Mouse (Mus musculus): ENCODE measurements around the gene Stx8.

Gene Stx8

GRCm38 (mm10) chr11:68228941-68229665, 263.1 kb downstream of the Stx8 start:
- DNase-seq (ENCODE audit: low spot score): no peak

DNA sequence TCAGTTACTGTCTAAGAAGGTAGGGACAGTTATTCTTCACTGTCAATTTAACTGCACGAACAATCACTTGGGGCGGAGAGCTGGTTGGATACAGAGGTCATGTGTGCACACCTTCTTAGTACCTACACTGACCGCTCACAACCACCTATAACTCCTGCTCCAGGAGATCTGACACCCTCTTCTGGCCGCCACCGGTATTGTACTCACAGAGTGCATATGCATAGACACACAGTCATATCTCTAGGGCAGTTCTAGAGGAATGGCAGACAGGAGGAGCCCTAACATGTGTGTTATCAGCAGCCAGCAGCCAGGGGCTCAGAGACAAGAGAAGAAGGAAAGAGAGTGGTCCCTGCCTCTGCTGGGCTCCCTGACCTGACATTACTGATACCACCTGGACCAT, 265.6 kb downstream of the Stx8 start:
- DNase-seq (ENCODE audit: low spot score): no peak

DNA sequence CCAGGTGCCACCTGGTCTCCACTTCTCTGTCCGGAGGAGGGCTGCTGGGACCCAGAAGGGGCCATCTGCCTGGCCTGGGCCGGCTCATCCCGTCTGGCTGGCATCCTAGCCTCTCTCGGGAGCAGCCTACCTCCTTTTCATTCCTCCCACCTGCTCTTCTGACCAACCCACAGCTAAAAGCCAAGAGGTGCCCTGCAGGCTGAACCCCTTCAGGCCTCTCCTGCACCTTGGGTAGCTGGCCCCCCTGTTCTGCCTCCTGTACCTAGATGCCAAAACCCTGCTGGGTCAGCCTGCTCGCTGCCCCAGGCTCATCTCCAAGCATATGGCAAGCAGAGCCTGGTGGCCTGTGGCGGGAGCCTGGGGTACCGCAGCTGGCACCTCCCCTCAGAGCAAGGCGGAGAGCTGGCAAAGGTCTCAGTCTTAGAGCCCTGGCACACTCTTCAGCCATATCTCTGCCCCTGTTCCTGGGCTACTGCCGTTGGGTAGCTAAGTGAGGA, 267.5 kb downstream of the Stx8 start:
- no peak for DNase-seq (ENCODE audit: low spot score)

DNA sequence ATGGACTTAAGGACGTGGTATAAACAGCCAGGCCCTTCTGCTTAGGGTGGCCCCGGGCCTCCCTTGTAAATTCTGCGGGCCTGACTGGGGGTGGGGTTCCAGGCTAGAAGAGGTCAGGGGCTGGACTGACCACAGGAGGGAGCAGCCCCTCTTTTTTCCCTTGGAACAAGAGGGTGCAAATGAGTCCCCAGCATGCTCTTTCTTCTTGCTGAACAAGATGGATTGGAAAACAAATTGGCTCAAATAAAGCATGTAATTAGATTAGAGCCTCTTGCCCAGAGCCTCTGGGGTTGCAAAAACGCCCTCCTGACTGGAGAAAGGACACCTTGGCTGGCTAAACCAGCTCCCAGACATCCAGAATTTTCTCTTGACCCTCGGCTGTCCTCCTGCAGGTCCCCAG, 273.8 kb downstream of the Stx8 start:
- DNase-seq (ENCODE audit: low spot score): no peak

DNA sequence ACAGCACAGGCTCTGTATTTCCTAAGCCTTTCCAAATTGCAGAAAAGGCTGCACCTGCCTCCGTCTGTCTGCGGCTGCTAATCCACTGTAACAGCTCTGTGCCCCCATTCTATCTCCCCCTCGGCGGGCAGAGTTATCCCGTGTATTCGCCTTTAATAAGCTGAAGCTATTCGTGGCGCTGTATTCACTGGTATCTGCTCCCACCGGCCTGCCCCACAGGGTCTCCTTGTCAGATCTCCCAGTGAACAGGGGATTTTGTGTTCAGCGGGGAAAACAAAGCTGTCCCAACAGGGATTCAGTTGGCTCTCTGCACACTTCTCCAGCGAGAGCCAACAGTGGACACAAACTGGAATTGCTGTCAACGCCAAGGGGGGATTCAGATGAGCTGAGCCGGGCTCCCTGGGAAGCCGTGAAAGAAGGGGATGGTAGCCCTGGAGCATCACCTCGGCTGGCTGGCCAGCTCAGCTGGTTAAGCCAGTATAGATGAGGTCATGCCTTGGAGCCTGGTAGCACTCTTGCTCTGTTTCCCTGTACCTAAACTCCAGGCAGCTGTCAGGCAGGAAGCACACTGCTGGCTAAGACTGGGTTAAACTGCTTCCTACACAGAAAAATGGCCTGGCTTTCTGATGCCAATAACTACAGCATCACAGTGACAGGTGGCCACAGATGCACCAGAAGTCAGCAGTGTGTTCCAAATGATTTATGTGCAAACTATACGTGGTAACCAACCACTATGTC, 278.4 kb downstream of the Stx8 start:
- DNase-seq (ENCODE audit: low spot score): no peak

- DNase-seq (ENCODE audit: low spot score): no peak
Measured at GRCm38 (mm10) chr11:68244992-68245261, 278.9 kb downstream of the Stx8 start.

- no peak for DNase-seq (ENCODE audit: low spot score)
Measured at GRCm38 (mm10) chr11:68247897-68248296, 281.9 kb downstream of the Stx8 start.

DNA sequence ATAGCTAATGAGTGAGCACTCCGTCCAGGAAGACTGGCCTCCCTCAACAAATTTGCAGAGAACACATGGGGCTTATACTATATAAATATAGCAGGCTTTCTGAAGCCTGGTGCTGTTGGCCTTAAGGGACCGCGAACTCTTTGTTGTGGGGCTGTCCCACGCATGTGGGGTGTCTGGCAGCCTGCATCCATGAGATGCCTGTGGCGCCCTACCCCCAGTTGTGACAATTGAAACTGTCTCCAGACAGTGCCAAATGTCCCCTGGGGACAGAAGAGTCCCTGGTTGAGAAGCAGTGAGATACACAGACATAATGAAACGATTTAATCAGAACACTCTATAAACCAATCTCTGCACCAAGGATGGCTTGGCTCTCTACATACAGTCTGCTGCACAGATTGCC, 284.1 kb downstream of the Stx8 start:
- no peak for DNase-seq (ENCODE audit: low spot score)

GRCm38 (mm10) chr11:68253531-68253930, 287.5 kb downstream of the Stx8 start:
- DNase-seq (ENCODE audit: low spot score): no peak

All from testis, postnatal 10 days (tissue).